17 mouse cellular contexts compared by ENCODE assay signal in genomic region chr10:44282323-44282722, GRCm38 (mm10).
"Had no signal": no experiment of that assay in that cellular context is flagged by ENCODE, and none has a peak within 500 bp of the region (broad histone marks: within the 10 kb centered on the region; RNA-seq: fewer than 3 reads in every experiment).

No protein-coding gene starts in this region.

- H3K4me1 ChIP-seq: midbrain, embryonic 10.5 days; midbrain, embryonic 12.5 days; neural tube, embryonic 13.5 days; neural tube, embryonic 15.5 days; stomach, embryonic 15.5 days had no signal

- DNase-seq: lung, adult 18-20 months; lung, embryonic 14.5 days; lung, postnatal 10 days; lung, postnatal 4 days; midbrain, embryonic 14.5 days; right cerebral cortex, postnatal 14 days; thymus, adult 2 months; thymus, postnatal 25 days; thymus, postnatal 4 days had no signal

- ATAC-seq: midbrain, embryonic 16.5 days had no signal

- H3K4me3 ChIP-seq: midbrain, embryonic 10.5 days; midbrain, embryonic 12.5 days; myocyte; neural tube, embryonic 13.5 days; neural tube, embryonic 15.5 days; stomach, embryonic 15.5 days had no signal

- H3K9me3 ChIP-seq: midbrain, embryonic 10.5 days; midbrain, embryonic 12.5 days; neural tube, embryonic 13.5 days; neural tube, embryonic 15.5 days; stomach, embryonic 15.5 days had no signal

- H3K9ac ChIP-seq: lung, embryonic 14.5 days; midbrain, embryonic 12.5 days; neural tube, embryonic 13.5 days; neural tube, embryonic 15.5 days; stomach, embryonic 15.5 days had no signal

- H3K4me2 ChIP-seq: lung, embryonic 14.5 days; midbrain, embryonic 12.5 days; neural tube, embryonic 13.5 days; neural tube, embryonic 15.5 days; stomach, embryonic 15.5 days had no signal

- H3K27ac ChIP-seq: midbrain, embryonic 10.5 days; midbrain, embryonic 12.5 days; neural tube, embryonic 13.5 days; neural tube, embryonic 15.5 days; stomach, embryonic 15.5 days; stomach, postnatal 0 days had no signal

- H3K27me3 ChIP-seq: midbrain, embryonic 12.5 days; neural tube, embryonic 13.5 days; neural tube, embryonic 15.5 days; stomach, embryonic 15.5 days had no signal
